Mouse (Mus musculus) kidney, adult 2 months (tissue): ENCODE measurements around the gene Fra10ac1. TPM values are rescaled to one million over a fixed set of nuclear protein-coding genes. Genes with fewer than 3 reads are reported as not detected.

Source experiments
- DNase-seq: peaks from one replicate; pipeline ENCODE4 v3.0.0; 2021
- H3K27ac ChIP-seq: fragments of 200-500 bp; 2 replicates; pipeline ENCODE4 v1.5.1; 2012; ENCODE audit warnings: low read depth, low read length, control low read depth, inconsistent platforms; ENCODE audit not compliant: insufficient read depth
- H3K27me3 ChIP-seq: fragments of 200-500 bp; replicated peaks from 2 replicates; pipeline ENCODE4 v1.6.1; 2012; ENCODE audit warnings: mild to moderate bottlenecking, moderate library complexity, low read length, inconsistent platforms; ENCODE audit not compliant: control insufficient read depth, insufficient read depth
- H3K36me3 ChIP-seq: fragments of 200-500 bp; 2 replicates; pipeline ENCODE4 v1.6.1; 2012; ENCODE audit warnings: mild to moderate bottlenecking, moderate library complexity, low read length, inconsistent platforms; ENCODE audit not compliant: control insufficient read depth, insufficient read depth
- H3K4me1 ChIP-seq: fragments of 200-500 bp; 2 replicates; pipeline ENCODE4 v1.6.1; 2011; ENCODE audit warnings: low read length; ENCODE audit not compliant: control insufficient read depth, insufficient read depth
- H3K4me3 ChIP-seq: fragments of 200-500 bp; 2 replicates; pipeline ENCODE4 v1.5.1; 2011; ENCODE audit warnings: mild to moderate bottlenecking, low read depth, low read length, control low read depth; ENCODE audit not compliant: insufficient read depth
- CTCF ChIP-seq: fragments of 200-500 bp; conservative IDR thresholded peaks from 2 replicates; pipeline ENCODE4 v1.5.1; 2011; ENCODE audit warnings: low read depth, mild to moderate bottlenecking, control low read depth, low read length, moderate library complexity, mixed read lengths; ENCODE audit not compliant: insufficient read depth, insufficient read length
- POLR2A ChIP-seq: fragments of 200-500 bp; IDR thresholded peaks from one replicate; pipeline ENCODE4 v1.6.1; 2011; ENCODE audit warnings: low read depth, low read length, control low read depth
- WGBS: fragments of 180-500 bp; shearing (Covaris S2); methylation state at CpG from one replicate; pipeline ENCODE4 v1.1.7; 2018; 5-methylcytosine and 5-hydroxymethylcytosine counted together
- polyA plus RNA-seq: library from polyadenylated mRNA; depleted of rRNA; stranded (reverse); fragments of >200 nt; gene quantifications from 2 replicates; pipeline ENCODE4 v1.2.3, GENCODE M21; 2012

Fra10ac1 gene
- polyA plus RNA-seq, 1 experiment, result 4.8 TPM

DNA sequence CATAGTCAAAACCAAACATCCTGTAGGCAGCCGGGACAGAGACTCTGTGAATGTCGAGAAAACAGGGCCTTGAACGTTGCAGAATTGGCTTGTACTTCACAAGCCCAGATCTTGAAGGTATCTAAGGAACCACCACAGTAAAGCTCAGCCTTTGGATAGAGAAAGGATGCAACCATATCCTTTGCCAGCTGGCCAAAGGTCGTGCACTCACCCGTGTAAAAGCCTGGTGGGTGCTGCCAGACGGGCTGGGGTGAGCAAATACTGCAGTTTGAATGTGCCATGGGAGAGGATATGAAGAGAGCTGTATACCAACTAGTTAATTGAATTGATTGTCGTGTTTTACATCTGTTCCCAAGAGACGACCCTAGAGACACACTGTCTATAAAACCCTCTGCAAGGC lies 8.1 kb upstream of the Fra10ac1 start:
- H3K4me3 ChIP-seq, result no peak overlapping the region
- WGBS, result 14% methylated on average over 8 of the region's 8 CpGs
- DNase-seq, result peak; percentile 55
- no peak for TF ChIP-seq CTCF
- H3K36me3 ChIP-seq, result no peaks in the 10 kb centered on the region
- 0 out of 2 replicates have a peak, but pooled peaks cover 1% of the 10 kb centered on the region for H3K27me3 ChIP-seq
- no peak overlapping the region for H3K27ac ChIP-seq
- no peaks in the 10 kb centered on the region for H3K4me1 ChIP-seq

DNA sequence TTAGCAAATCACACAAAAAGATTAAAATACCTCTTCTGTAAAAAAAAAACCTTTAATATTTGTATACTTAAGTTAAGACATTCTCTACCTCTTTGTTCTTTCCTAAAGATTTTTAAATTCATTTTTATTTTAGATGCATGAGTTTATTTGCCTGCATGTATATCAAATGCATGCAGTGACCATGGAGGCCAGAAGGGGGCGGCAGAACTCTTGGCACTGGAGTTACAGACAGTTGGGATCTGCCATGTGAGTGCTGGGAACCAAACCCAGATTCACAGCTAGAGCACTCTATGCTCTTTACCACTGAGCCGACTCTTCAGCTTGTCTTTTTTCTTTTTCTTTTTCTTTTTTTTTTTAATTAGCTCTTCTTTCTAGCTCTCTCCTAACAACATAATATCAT lies 4.7 kb upstream of the Fra10ac1 start:
- no peak for DNase-seq
- H3K4me3 ChIP-seq, result no peak overlapping the region
- WGBS, result 67% methylated on average over 2 of the region's 2 CpGs
- no peak overlapping the region for H3K27ac ChIP-seq
- no peaks in the 10 kb centered on the region; the same call in 1 of the 2 replicates for H3K4me1 ChIP-seq
- 0 out of 2 replicates have a peak, but pooled peaks cover 1% of the 10 kb centered on the region for H3K27me3 ChIP-seq
- no peak for TF ChIP-seq POLR2A
- TF ChIP-seq CTCF, result no peak; the same call in 1 of the 2 replicates
- no peaks in the 10 kb centered on the region for H3K36me3 ChIP-seq

DNA sequence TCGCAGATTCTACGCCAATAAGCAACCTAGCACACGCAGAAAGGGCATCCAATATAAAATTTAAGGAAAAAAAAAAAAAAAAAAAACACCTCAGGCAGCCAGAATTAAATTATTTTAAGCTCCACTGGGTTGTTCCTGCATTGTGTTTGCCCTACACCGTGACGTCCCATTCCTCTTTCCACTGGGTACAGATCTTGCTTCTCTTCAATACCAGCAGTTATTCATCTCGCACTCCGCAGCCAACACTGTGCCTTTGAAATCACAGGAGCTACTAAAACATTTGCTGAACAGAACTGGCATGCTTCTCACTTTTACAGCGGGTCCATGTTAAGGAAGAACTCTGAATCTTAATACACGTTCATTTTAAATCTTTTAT lies 717 bp upstream of the Fra10ac1 start:
- 10% methylated on average over 9 of the region's 9 CpGs for whole genome bisulfite sequencing
- H3K36me3 ChIP-seq, result no peaks in the 10 kb centered on the region
- DNase-seq, result no peak
- TF ChIP-seq CTCF (no peak), POLR2A (no peak)
- H3K27me3 ChIP-seq, result no peaks in the 10 kb centered on the region
- peak overlapping the region; percentile 98 for H3K4me3 ChIP-seq
- no peak overlapping the region for H3K27ac ChIP-seq
- peaks cover 4% of the 10 kb centered on the region; the same call in 1 of the 2 replicates for H3K4me1 ChIP-seq

DNA sequence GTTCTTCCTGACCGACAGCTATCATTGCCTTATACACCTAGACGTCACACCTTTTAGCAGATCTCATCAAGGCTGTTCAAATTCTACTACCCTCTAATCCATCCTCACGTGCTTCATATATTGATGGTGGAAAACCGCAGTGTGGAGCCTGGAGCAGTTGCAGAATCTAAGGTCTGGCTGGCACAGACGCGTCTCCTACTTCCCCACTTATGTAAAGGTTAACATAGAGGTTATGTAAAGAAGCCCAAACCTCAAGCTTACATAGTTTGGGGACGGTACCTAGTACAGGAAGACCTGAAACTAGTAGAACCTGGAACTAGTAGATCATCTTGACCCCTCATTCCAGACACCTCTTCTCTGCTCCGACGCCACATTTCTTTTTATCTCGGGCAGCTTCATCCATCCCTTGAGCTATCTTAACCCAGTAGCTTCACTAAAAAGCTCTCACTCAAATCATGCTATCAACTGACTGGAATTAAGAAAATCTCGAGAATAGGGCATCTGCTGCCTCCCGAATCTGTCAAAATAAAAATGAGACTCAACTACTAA lies 526 bp downstream of the Fra10ac1 start:
- DNase-seq, result no peak
- H3K4me3 ChIP-seq, result peak overlapping the region; percentile 98
- peaks cover 4% of the 10 kb centered on the region; the same call in 1 of the 2 replicates for H3K4me1 ChIP-seq
- peak overlapping the region; percentile 83 for H3K27ac ChIP-seq
- H3K27me3 ChIP-seq, result no peaks in the 10 kb centered on the region
- TF ChIP-seq POLR2A (no peak), CTCF (no peak)
- 7% methylated on average over 12 of the region's 12 CpGs for WGBS
- H3K36me3 ChIP-seq, result no peaks in the 10 kb centered on the region

DNA sequence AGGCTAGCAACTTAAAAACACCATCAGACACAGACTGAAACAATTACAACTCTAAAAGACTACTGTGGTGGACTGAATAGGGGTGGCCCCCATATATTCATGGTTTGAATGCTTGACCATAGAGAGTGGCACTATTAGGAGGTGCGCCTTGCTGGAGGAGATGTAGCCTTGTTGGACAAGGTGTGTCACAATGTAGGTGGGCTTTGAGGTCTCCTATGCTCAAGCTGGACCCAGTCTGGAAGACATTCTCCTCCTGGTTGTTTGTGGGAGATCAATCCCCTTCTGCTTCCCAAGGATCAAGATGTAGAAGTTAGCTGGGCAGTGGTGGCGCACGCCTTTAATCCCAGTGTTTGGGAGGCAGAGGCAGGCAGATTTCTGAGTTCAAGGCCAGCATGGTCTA lies 6.3 kb downstream of the Fra10ac1 start:
- H3K4me3 ChIP-seq, result no peak overlapping the region
- TF ChIP-seq POLR2A, result no peak
- no peak for TF ChIP-seq CTCF
- H3K27me3 ChIP-seq, result no peaks in the 10 kb centered on the region
- no peaks in the 10 kb centered on the region for H3K4me1 ChIP-seq
- WGBS, result 100% methylated on average over 3 of the region's 3 CpGs
- no peak overlapping the region for H3K27ac ChIP-seq
- DNase-seq, result no peak
- H3K36me3 ChIP-seq, result peaks cover 5% of the 10 kb centered on the region

DNA sequence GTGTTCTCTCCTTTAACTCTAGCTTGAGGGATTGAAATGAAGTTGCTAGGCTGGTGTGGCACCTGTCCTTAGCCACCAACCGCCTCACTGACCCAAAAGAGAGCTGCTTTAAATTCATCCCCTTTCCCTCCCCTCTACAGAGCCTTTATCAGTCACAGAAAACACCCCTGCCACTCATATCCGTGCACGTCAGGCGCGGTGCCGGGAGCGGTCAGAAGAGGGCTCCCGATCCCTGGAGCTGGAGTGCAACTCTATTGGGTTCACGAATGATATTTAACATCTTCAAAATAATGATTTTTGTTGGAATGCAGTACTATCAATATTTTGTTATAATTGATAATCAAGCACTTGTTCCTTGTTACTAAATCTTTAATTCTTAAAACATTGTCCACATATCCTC lies 17.3 kb downstream of the Fra10ac1 start:
- no peaks in the 10 kb centered on the region for H3K4me1 ChIP-seq
- no peak overlapping the region for H3K4me3 ChIP-seq
- no peak for DNase-seq
- peaks cover 3% of the 10 kb centered on the region for H3K36me3 ChIP-seq
- H3K27ac ChIP-seq, result no peak overlapping the region
- WGBS, result 78% methylated on average over 9 of the region's 9 CpGs
- TF ChIP-seq CTCF (peak; percentile 43), POLR2A (no peak)
- H3K27me3 ChIP-seq, result no peaks in the 10 kb centered on the region

DNA sequence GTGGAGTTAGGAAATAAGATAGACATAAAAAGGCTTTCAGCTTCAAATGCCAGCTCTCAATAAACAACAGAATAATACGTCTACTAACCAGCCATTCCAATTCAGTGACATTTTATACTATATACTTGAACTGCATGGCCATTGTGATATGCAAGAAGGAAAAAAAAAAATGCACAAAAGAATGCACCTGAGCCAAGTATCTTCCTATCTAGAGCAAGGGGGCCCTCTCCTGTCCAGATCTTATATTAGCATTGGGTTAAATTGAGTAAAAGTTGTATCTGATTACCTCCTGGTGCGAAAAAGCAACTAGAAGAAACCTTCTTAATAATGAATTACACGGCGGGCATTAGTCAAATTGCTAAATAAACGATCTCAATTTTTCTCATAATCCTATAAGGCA lies 25.2 kb downstream of the Fra10ac1 start:
- no peak for DNase-seq
- WGBS, result 88% methylated on average over 5 of the region's 5 CpGs
- Histone ChIP-seq H3K36me3 (peaks cover 4% of the 10 kb centered on the region), H3K27me3 (no peaks in the 10 kb centered on the region), H3K4me3 (no peak overlapping the region), H3K27ac (no peak overlapping the region), H3K4me1 (no peaks in the 10 kb centered on the region)
- no peak for TF ChIP-seq CTCF
- no peak for TF ChIP-seq POLR2A

DNA sequence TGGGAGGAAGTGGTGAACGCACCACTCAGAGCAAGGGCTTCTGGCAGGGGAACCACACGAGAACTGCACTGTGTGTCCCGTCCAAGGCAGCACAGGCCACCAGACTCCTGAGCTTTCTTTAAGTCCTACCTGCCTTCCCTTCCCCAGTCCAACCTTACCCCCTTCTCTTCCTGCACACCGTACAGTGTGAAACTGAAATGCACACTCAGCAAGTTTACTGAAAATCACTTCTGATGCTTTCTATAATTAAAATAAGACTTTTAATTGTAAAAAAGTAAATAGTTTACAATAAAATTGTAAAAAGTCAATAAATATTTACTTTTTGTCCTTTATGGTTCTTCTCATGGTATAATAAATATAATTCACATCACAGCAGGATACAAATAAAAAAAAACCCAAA lies 28.7 kb downstream of the Fra10ac1 start:
- H3K36me3 ChIP-seq, result peaks cover 2% of the 10 kb centered on the region; the same call in 1 of the 2 replicates
- H3K4me1 ChIP-seq, result peaks cover 4% of the 10 kb centered on the region; the same call in 1 of the 2 replicates
- 97% methylated on average over 4 of the region's 4 CpGs for WGBS
- H3K4me3 ChIP-seq, result no peak overlapping the region
- no peaks in the 10 kb centered on the region for H3K27me3 ChIP-seq
- TF ChIP-seq POLR2A (no peak), CTCF (no peak)
- H3K27ac ChIP-seq, result no peak overlapping the region
- no peak for DNase-seq
